Mouse (Mus musculus): ENCODE results near the gene Spcs1. TPM values are rescaled to one million over a fixed set of nuclear protein-coding genes. Genes with fewer than 3 reads are reported as not detected.

Spcs1 gene
- polyA plus RNA-seq (2015; fragmentation: Illumina TruSeq; extraction: RNeasy Lipid Tissue Mini Kit (QIAGEN cat#74804); ENCODE audit: insufficient read depth, low replicate concordance), result 271 TPM

DNA sequence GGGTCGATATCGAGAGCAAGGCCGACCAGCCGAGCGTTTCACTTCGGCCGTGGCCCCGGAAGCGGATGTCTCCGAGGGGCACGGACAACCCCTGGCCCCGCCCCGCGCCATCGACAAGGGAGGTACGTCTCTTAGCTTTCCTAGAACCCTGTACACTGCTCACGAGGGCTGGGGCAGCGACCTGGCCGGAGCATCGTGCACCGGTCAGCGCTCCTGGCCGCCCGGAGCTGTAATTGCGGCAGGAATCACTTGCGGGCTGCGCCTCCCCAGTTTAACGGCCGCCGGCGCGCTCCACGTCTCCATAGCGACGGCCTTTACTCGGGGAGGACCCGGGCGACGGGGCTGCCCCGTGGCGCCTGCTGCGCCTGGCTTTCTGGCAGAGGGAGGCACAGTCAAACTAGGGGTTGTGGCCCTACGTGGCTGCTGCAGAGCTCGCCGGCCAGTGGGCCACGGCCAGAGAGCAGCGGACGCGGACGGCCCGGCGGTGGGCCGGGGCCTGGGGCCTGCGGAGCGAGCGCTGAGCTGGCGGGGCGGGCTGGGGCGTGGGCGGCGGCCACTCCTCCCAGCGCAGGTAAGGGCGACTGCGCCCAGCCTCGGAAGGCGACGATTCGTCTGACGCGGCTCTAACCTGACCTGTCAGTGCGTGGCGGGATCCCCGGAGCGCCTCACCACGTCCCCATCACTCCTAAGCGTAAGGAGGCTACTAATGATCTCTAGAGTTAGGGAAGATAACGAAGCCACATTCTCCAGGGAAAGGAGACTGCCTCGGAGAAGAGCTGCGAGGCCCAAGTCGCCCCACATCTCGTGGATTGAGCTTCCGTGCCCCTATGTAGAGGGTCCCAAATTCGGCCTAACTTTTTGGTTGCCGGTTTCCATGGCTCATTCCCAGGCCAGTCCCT is at the start of gene Spcs1, which contains the start of gene Glt8d1:
Gene Spcs1 (minus strand): TSS at position 366 of the 899 bp plus-strand sequence.
Gene Glt8d1 (plus strand): TSS at position 94 of the 899 bp plus-strand sequence.

DNA sequence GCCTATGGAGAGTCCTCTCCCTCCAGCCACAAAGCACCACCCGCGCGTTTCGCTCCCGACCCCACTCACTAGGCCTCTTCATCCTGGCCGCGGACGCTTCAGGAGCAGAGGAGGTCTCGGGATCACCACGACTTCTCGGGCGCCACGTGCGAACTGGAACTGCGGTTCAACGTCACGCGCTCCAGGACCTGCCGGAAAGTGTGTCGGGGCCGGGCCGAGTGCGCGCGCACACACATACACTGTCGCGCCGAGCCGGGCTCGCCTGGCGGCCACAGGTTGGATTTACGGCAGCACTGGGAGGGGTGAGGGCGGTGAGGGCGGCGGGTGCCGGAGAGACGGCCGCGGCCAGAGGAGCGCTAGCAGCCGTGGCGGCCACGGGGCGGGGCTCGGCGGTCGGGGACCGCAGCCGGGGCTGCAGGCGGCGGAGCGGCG is 17.4 kb upstream of the Spcs1 start, which contains the start of the genes Pbrm1 and Gnl3:
Gene Pbrm1 (plus strand): TSS at position 279 of the 432 bp plus-strand sequence.
Gene Gnl3 (minus strand): TSS at position 293 of the 432 bp plus-strand sequence.

DNA sequence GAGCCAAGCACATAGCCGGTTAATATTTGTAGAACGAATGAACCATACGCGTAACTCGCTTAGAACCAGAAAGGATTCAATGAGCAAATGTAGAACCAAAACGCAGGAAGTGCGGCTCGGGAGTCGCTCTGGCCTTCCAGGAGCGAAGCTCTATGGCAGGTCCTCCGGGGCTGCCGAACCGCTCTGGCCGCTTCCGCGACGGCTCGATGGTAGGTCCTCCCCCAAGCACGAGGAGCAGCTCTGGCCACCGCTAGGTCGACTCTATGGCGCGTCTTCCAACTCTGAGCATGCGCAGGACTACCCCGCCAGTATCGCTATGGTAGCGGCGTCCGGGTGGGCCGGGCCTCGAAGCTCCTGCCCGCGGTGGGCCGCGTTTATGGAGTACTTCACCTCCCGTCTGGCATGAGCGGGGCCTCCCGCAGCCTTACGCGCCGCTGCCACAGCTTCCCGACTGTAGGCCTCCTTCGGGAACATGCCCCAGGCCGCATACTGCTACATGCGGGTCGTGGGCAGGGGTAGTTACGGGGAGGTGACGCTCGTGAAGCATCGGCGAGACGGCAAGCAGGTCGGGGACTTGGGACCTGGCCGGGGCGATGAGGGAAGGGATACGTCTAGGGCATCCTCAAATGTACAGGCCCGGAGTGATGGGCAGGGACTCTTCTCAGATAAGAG is 50.2 kb downstream of the Spcs1 start, which contains the start of gene Nek4:
Gene Nek4 (plus strand): TSS at position 224 of the 672 bp plus-strand sequence.

Other genes with a start within 250 kb of the Spcs1 start
- 14.4 TPM for gene Tmem110, start 176.1 kb downstream of the Spcs1 start, polyA plus RNA-seq (2015; fragmentation: Illumina TruSeq; extraction: RNeasy Lipid Tissue Mini Kit (QIAGEN cat#74804); ENCODE audit: insufficient read depth, low replicate concordance)
- gene Mustn1, start 122.5 kb downstream of the Spcs1 start, polyA plus RNA-seq (2015; fragmentation: Illumina TruSeq; extraction: RNeasy Lipid Tissue Mini Kit (QIAGEN cat#74804); ENCODE audit: insufficient read depth, low replicate concordance), result 5.7 TPM
- 0.52 TPM for gene Itih4, start 115.2 kb downstream of the Spcs1 start, polyA plus RNA-seq (2015; fragmentation: Illumina TruSeq; extraction: RNeasy Lipid Tissue Mini Kit (QIAGEN cat#74804); ENCODE audit: insufficient read depth, low replicate concordance)
- 2.7 TPM for gene Itih3, start 77.9 kb downstream of the Spcs1 start, polyA plus RNA-seq (2015; fragmentation: Illumina TruSeq; extraction: RNeasy Lipid Tissue Mini Kit (QIAGEN cat#74804); ENCODE audit: insufficient read depth, low replicate concordance)
- gene Itih1, start 58.4 kb downstream of the Spcs1 start, polyA plus RNA-seq (2015; fragmentation: Illumina TruSeq; extraction: RNeasy Lipid Tissue Mini Kit (QIAGEN cat#74804); ENCODE audit: insufficient read depth, low replicate concordance), result not detected
- gene Nek4, start 50.3 kb downstream of the Spcs1 start, polyA plus RNA-seq (2015; fragmentation: Illumina TruSeq; extraction: RNeasy Lipid Tissue Mini Kit (QIAGEN cat#74804); ENCODE audit: insufficient read depth, low replicate concordance), result 9.1 TPM
- 61.0 TPM for gene Glt8d1, start 272 bp downstream of the Spcs1 start, polyA plus RNA-seq (2015; fragmentation: Illumina TruSeq; extraction: RNeasy Lipid Tissue Mini Kit (QIAGEN cat#74804); ENCODE audit: insufficient read depth, low replicate concordance)
- gene Pbrm1, start 17.5 kb upstream of the Spcs1 start, polyA plus RNA-seq (2015; fragmentation: Illumina TruSeq; extraction: RNeasy Lipid Tissue Mini Kit (QIAGEN cat#74804); ENCODE audit: insufficient read depth, low replicate concordance), result 58.5 TPM
- 151 TPM for gene Gnl3, start 17.5 kb upstream of the Spcs1 start, polyA plus RNA-seq (2015; fragmentation: Illumina TruSeq; extraction: RNeasy Lipid Tissue Mini Kit (QIAGEN cat#74804); ENCODE audit: insufficient read depth, low replicate concordance)
- gene Smim4, start 127.3 kb upstream of the Spcs1 start, polyA plus RNA-seq (2015; fragmentation: Illumina TruSeq; extraction: RNeasy Lipid Tissue Mini Kit (QIAGEN cat#74804); ENCODE audit: insufficient read depth, low replicate concordance), result 17.8 TPM
- 3.0 TPM for gene Nt5dc2, start 129.4 kb upstream of the Spcs1 start, polyA plus RNA-seq (2015; fragmentation: Illumina TruSeq; extraction: RNeasy Lipid Tissue Mini Kit (QIAGEN cat#74804); ENCODE audit: insufficient read depth, low replicate concordance)
- gene Stab1, start 167.0 kb upstream of the Spcs1 start, polyA plus RNA-seq (2015; fragmentation: Illumina TruSeq; extraction: RNeasy Lipid Tissue Mini Kit (QIAGEN cat#74804); ENCODE audit: insufficient read depth, low replicate concordance), result 24.1 TPM
- 0.69 TPM for gene Tnnc1, start 206.6 kb upstream of the Spcs1 start, polyA plus RNA-seq (2015; fragmentation: Illumina TruSeq; extraction: RNeasy Lipid Tissue Mini Kit (QIAGEN cat#74804); ENCODE audit: insufficient read depth, low replicate concordance)
- 231 TPM for gene Nisch, start 215.3 kb upstream of the Spcs1 start, polyA plus RNA-seq (2015; fragmentation: Illumina TruSeq; extraction: RNeasy Lipid Tissue Mini Kit (QIAGEN cat#74804); ENCODE audit: insufficient read depth, low replicate concordance)
- 5.0 TPM for gene Sema3g, start 216.2 kb upstream of the Spcs1 start, polyA plus RNA-seq (2015; fragmentation: Illumina TruSeq; extraction: RNeasy Lipid Tissue Mini Kit (QIAGEN cat#74804); ENCODE audit: insufficient read depth, low replicate concordance)
- gene Phf7, start 249.6 kb upstream of the Spcs1 start, polyA plus RNA-seq (2015; fragmentation: Illumina TruSeq; extraction: RNeasy Lipid Tissue Mini Kit (QIAGEN cat#74804); ENCODE audit: insufficient read depth, low replicate concordance), result 18.6 TPM
- 32.3 TPM for gene Bap1, start 249.8 kb upstream of the Spcs1 start, polyA plus RNA-seq (2015; fragmentation: Illumina TruSeq; extraction: RNeasy Lipid Tissue Mini Kit (QIAGEN cat#74804); ENCODE audit: insufficient read depth, low replicate concordance)